Mouse (Mus musculus): ENCODE results near the gene Cxcl17. TPM values are rescaled to one million over a fixed set of nuclear protein-coding genes. Genes with fewer than 3 reads are reported as not detected.
"Not testable (repeated sequence)": the region's sequence is repeated elsewhere in the genome, so short reads cannot be mapped to it uniquely, and the experiment has no call there.

The Cxcl17 gene
- polyA plus RNA-seq (2015; fragmentation: Nextera tagmentation; extraction: Ambion mirVana): 0.27 and 0.40 TPM in 2 replicates

DNA sequence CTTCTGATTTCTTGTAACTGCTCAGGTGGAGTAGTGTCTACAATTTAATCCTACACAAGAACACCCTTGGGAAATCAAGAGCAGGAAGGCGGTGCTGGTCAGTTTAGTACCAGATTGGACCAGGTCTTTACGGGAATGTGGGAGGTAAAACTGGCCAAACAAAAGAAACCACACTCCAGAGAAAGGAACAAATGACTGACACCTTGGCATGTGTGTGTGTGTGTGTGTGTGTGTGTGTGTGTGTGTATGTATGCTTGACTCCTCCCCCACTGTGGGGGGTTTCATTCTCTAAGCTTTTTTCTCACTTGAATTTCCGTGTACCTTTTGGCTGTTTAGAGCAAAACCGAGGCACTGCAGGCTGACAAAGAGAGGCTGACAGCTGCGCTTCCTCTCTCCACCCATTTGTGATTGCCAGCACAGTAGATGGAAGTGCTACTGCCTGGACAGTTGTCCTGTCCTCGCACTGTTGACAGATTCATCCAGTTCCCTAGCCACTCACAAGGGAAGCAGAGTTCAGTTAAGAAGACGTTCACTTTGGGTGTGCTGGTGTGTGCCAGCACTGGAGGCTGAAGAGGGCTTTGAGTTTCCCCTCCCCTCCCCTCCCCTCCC lies at the start of gene Cxcl17:
Gene Cxcl17 (minus strand): TSS at position 54 of the 609 bp plus-strand sequence.
- Histone ChIP-seq H3K27me3 (replicated peaks) (no peaks in the 10 kb centered on the region), H3K9ac (no peak within 1 kb of the TSS), H3K9me3 (no peaks in the 10 kb centered on the region), H3K36me3 (no peaks in the 10 kb centered on the region), H3K4me3 (no peak within 1 kb of the TSS), H3K27ac (replicated peaks) (no peak within 1 kb of the TSS), H3K4me1 (no peaks in the 10 kb centered on the region), H3K4me2 (no peak within 1 kb of the TSS)
- ATAC-seq (ENCODE audit: extremely low read depth, insufficient number of reproducible peaks, low FRiP score, low TSS enrichment): no peak; the same call in 1 of the 2 replicates
- WGBS: 35% methylated on average over 7 of the region's 7 CpGs

DNA sequence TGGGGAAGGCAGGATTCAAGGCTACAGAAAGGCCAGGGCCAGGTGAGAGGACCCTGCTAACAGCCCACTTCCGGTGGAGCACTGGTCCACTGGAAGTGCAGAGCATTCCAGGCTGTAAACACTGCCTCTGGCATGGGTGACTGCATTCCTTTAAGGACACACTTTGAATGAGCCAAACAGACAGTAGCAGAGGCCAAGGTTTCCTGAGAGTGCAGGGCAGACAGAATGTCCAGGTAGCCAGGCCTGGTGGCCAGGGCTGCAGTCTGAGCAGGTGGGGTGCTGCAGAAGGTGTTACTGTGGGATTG lies 49.3 kb upstream of the Cxcl17 start:
- not testable (repeated sequence) for H3K4me3 ChIP-seq; H3K27ac ChIP-seq (replicated peaks); ATAC-seq (ENCODE audit: extremely low read depth, insufficient number of reproducible peaks, low FRiP score, low TSS enrichment); H3K9me3 ChIP-seq; H3K9ac ChIP-seq; H3K4me2 ChIP-seq; H3K4me1 ChIP-seq; H3K36me3 ChIP-seq; H3K27me3 ChIP-seq (replicated peaks)
- no CpG with 5 or more reads among the region's 1 CpGs for WGBS

DNA sequence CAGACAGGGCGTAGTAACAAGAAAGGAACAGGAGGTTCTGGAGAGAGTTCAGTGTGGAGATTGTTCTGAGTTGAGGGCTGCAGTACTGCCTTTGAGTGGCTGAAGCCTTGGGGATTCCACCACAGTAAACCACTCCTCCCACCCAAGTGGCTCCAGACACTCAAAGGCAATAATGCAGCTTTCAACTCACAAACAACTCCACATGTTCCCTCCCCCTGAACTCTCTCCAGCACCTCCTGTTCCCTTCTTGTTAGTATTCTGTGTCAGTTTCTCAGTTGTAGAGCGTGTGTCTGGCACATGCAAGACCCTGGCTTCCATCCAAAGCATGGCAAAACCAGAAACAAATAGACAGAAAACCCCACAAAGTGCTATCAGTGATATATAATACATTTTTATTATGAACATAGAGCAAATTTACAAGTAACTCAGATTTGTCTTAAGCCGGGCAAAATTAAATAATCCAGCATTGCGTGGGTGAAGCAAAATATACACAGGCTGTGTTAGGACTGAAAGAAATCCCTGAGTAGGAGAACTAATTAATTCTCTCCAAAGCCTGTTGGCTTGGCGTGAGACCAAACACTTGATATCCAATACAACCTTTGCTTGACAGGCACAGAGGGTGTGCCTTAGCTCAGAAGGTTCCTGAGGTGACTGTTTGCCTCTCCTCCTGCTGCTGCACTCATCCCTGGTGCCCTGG lies 48.8 kb upstream of the Cxcl17 start:
- not testable (repeated sequence) for ATAC-seq (ENCODE audit: extremely low read depth, insufficient number of reproducible peaks, low FRiP score, low TSS enrichment); H3K4me1 ChIP-seq; H3K9ac ChIP-seq; H3K4me3 ChIP-seq; H3K9me3 ChIP-seq; H3K27ac ChIP-seq (replicated peaks); H3K4me2 ChIP-seq; H3K27me3 ChIP-seq (replicated peaks); H3K36me3 ChIP-seq
- 78% methylated on average over 4 of the region's 5 CpGs for WGBS

DNA sequence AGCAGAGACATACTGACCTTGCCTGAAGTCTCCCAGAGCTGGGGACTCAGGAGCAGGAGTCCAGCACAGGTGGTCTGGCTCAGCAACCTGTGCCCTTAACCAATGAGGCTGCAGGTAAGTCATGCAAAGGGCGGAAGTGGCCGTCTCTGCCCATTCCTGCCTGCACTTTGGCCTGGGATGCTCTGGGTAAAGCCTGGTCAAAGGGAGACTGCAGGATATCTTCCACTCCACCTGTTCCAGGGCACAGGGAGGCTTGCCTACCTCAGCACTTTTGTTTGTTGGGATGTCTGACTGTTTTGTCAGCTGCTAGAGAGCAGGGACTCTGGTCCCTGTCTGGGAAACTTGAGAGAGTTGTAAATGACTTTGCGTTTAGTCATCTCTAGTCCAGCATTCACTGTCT lies 39.4 kb upstream of the Cxcl17 start:
- 69% methylated on average over 3 of the region's 3 CpGs for WGBS
- H3K27ac ChIP-seq (replicated peaks): no peak overlapping the region
- H3K9me3 ChIP-seq: no peaks in the 10 kb centered on the region
- H3K27me3 ChIP-seq (replicated peaks): no peaks in the 10 kb centered on the region
- H3K9ac ChIP-seq: no peak overlapping the region
- H3K4me3 ChIP-seq: no peak overlapping the region
- H3K4me2 ChIP-seq: no peak overlapping the region
- H3K36me3 ChIP-seq: no peaks in the 10 kb centered on the region
- 0 out of 2 replicates have a peak, but pooled peaks cover 4% of the 10 kb centered on the region for H3K4me1 ChIP-seq
- ATAC-seq (ENCODE audit: extremely low read depth, insufficient number of reproducible peaks, low FRiP score, low TSS enrichment): no peak

DNA sequence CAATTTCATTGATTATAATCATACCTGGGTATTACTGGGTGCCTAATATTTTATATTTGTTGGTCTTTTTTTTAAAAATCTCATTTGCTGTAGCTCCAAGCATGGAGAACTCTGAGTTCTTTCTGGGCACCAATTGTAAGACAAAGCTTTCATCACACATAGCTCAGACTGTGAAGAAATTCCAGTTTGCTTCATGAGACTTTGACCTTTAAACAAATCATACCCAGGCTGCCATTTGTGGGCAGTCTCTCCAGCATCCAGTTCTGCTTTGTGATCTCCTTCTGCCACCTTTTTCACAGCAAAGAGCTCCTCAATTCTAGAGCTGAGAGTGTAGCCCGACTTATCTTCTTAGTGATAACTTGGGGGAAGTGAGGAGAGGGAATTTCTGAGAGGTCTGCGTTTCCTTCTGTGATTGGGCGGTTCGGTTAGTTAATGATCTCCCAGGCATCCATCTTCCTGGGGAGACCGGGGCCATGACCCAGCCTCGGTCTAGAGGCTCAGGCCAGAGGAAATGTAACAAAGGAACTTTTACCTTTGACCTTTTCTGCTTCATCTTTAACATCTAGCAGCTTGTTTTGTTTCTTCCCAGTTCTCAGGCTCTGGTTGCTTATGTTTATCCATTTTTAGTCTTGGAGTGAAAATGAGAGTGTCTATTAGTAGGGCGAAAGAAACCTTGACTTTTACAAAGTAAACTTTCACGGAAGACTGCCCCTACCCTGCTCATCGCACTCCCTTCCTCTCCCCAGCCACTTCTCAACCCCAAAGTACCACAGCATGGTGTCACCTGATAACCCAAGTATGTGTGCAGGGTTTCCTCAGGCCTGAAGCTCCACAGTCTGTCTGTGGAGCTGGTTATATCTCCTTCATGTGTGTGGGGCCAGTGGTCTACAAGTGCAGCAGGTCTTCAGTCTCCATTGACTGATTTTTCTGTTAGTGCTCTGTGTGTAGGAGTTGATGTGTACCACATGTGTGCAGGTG lies 37.5 kb upstream of the Cxcl17 start:
- no peaks in the 10 kb centered on the region for H3K27me3 ChIP-seq (replicated peaks)
- 29% methylated on average over 9 of the region's 9 CpGs for WGBS
- 0 out of 2 replicates have a peak, but pooled peaks cover 4% of the 10 kb centered on the region for H3K4me1 ChIP-seq
- no peak overlapping the region for H3K4me2 ChIP-seq
- H3K9me3 ChIP-seq: no peaks in the 10 kb centered on the region
- ATAC-seq (ENCODE audit: extremely low read depth, insufficient number of reproducible peaks, low FRiP score, low TSS enrichment): no peak
- H3K27ac ChIP-seq (replicated peaks): no peak overlapping the region
- no peaks in the 10 kb centered on the region for H3K36me3 ChIP-seq
- no peak overlapping the region for H3K9ac ChIP-seq
- no peak overlapping the region for H3K4me3 ChIP-seq

DNA sequence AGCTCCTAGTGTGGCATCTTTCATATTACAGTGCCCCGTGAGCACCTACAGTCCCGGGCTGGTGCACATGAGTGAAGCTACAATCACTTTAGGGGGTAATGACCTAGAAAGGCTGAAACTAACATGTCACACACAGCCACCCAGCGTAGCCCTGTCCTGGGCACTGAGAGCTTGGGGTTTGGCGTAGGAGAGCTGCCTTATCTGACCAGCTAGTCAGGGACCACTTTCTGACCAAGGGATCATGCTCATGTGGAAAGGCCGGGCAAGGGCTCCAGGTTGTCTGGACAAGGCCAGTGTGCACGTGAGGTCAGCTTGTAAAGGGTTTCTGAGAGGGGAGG lies 28.1 kb upstream of the Cxcl17 start:
- H3K27ac ChIP-seq (replicated peaks): no peak overlapping the region
- no peak for ATAC-seq (ENCODE audit: extremely low read depth, insufficient number of reproducible peaks, low FRiP score, low TSS enrichment)
- no peaks in the 10 kb centered on the region for H3K36me3 ChIP-seq
- no peak overlapping the region for H3K4me3 ChIP-seq
- no peaks in the 10 kb centered on the region for H3K4me1 ChIP-seq
- H3K4me2 ChIP-seq: no peak overlapping the region
- no peaks in the 10 kb centered on the region for H3K9me3 ChIP-seq
- no peaks in the 10 kb centered on the region for H3K27me3 ChIP-seq (replicated peaks)
- no peak overlapping the region for H3K9ac ChIP-seq
- WGBS: 74% methylated on average over 6 of the region's 6 CpGs

DNA sequence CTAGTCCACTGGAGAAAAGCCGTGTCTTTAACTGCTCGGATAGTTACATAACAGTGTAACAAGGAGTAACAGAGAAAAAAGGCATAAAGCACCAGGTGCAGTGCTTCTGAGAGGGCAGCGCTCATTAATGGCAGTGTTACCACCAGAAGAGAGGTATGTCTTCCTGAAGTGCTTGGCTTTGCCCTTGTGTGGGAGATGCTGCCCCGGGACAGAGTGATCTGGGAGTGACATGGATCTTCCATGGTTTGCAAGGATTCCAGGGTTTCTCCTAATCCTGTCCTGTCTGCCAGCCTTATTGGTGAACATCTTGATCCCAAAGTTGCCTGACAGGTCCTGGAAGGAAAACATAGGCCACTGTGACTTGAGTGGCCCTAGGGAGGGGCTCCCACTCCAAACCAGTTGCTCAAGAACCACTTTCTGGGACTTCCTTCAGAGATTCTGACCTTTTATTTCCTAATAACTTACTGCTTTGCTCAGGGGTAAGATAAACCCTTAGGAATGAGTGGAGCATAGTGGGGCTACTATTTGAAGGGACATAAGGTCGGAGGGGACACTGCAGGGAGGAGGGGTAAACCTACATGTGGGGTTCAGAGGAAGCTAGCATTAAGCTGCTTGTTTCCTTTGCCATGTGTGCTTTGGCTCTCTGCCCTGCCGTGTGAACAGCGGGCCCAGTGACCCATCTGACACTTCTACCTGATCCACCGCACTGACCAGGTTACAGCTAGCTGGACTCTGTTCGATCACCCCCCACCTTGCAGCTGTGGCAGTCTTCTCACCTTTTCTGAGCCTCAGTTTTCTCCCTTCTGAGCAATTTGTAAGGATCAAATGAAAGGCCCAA lies 27.5 kb upstream of the Cxcl17 start:
- no peak for ATAC-seq (ENCODE audit: extremely low read depth, insufficient number of reproducible peaks, low FRiP score, low TSS enrichment)
- no peak overlapping the region for H3K9ac ChIP-seq

DNA sequence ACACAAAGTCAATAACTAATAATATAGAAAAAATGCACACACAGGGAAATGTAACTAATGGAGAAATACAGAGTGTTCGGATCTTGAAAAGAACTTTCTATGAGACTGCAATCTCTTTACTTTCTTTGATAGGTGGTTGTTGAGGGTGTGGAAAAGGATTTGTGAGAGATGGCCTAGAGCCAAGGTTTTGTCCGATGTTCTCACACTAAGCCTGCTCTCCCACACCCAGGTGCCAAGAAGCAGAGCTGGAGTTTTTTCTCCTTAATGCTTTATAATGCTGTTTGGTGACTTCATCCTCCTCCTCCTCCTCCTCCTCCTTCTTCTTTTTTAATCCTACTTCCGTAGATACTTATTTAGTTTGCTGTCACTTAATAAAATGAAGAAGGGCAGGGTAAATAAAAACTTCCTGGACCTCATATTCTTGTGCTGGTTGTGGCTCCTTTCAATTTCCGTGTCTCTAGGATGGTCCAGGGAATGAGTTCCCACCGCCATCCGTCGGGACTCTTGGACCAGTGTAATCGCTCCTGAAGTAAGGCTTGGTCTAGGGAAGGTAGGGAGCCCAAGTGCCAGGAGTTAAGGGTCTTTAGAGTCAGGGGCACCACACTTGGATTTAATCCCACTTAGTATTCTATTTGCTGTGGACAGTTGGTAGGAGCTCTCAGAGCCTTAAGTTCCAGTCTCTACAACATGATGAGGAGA lies 26.6 kb upstream of the Cxcl17 start:
- Histone ChIP-seq H3K4me3 (no peak overlapping the region), H3K27me3 (replicated peaks) (no peaks in the 10 kb centered on the region), H3K9ac (no peak overlapping the region), H3K36me3 (no peaks in the 10 kb centered on the region), H3K27ac (replicated peaks) (no peak overlapping the region), H3K9me3 (no peaks in the 10 kb centered on the region), H3K4me2 (no peak overlapping the region), H3K4me1 (no peaks in the 10 kb centered on the region)
- ATAC-seq (ENCODE audit: extremely low read depth, insufficient number of reproducible peaks, low FRiP score, low TSS enrichment): no peak
- 73% methylated on average over 8 of the region's 8 CpGs for WGBS

More for the DNA sequence above, 27.5 kb upstream of the Cxcl17 start:
- no peaks in the 10 kb centered on the region for H3K4me1 ChIP-seq
- H3K27me3 ChIP-seq (replicated peaks): no peaks in the 10 kb centered on the region
- H3K9me3 ChIP-seq: no peaks in the 10 kb centered on the region
- no peak overlapping the region for H3K4me2 ChIP-seq
- H3K4me3 ChIP-seq: no peak overlapping the region
- WGBS: 76% methylated on average over 9 of the region's 9 CpGs
- H3K36me3 ChIP-seq: no peaks in the 10 kb centered on the region
- no peak overlapping the region for H3K27ac ChIP-seq (replicated peaks)

DNA sequence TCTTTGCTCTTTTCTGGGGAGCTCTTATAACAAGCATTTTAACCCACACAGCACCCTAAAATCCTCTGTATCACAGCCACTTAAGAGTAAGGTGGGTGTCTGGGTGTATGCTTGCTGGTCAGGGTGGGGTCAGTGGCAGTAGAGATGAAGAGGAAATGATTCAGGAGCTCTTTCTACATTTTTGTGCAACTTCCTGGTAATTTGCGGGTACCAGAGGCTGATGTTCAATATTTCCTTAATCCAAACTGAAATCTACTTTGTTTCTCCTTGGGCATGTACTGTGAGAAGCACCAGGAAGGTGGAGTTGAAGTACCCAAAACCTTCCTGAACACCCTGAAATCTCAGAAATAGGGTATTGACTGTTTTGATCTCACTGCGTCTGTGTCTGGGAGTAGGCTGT lies 24.0 kb upstream of the Cxcl17 start:
- 76% methylated on average over 2 of the region's 2 CpGs for WGBS
- H3K9ac ChIP-seq: no peak overlapping the region
- no peaks in the 10 kb centered on the region for H3K9me3 ChIP-seq
- H3K27ac ChIP-seq (replicated peaks): peak overlapping the region; percentile 43; the same call in 1 of the 2 replicates
- H3K4me2 ChIP-seq: no peak overlapping the region
- no peaks in the 10 kb centered on the region for H3K4me1 ChIP-seq
- H3K27me3 ChIP-seq (replicated peaks): no peaks in the 10 kb centered on the region
- H3K36me3 ChIP-seq: no peaks in the 10 kb centered on the region
- H3K4me3 ChIP-seq: no peak overlapping the region
- ATAC-seq (ENCODE audit: extremely low read depth, insufficient number of reproducible peaks, low FRiP score, low TSS enrichment): no peak

DNA sequence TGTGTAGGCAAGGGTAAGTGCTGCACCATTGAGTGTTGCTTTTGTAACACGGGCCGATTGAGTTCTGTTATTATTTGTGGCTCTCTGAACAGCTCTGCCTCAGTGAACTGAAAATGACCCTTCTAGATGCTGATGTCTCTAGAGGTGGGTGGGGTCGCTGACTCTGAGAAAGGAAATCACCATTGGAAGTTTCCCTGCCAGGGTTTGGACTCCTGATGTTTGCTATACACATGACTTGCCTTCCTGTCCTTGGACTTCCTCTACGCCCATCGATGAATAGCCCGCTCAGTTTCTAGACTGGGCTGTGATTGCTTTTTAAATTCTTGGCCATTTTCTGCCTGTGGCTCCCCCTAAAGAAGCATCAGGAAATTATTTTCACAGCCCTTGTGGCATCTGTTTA lies 23.5 kb upstream of the Cxcl17 start:
- no peaks in the 10 kb centered on the region for H3K36me3 ChIP-seq
- WGBS: 65% methylated on average over 6 of the region's 6 CpGs
- no peak overlapping the region for H3K9ac ChIP-seq
- H3K27me3 ChIP-seq (replicated peaks): no peaks in the 10 kb centered on the region
- no peak overlapping the region for H3K4me3 ChIP-seq
- no peaks in the 10 kb centered on the region for H3K4me1 ChIP-seq
- H3K9me3 ChIP-seq: no peaks in the 10 kb centered on the region
- no peak overlapping the region for H3K4me2 ChIP-seq
- peak overlapping the region; percentile 43; the same call in 1 of the 2 replicates for H3K27ac ChIP-seq (replicated peaks)
- ATAC-seq (ENCODE audit: extremely low read depth, insufficient number of reproducible peaks, low FRiP score, low TSS enrichment): no peak

All from heart, embryonic 13.5 days (tissue).